Mouse (Mus musculus): ENCODE measurements around the gene Uhrf1bp1. TPM values are rescaled to one million over a fixed set of nuclear protein-coding genes. Genes with fewer than 3 reads are reported as not detected.
A peak's percentile ranks its signal among the peaks of the same experiment; 100 is the strongest.

The Uhrf1bp1 gene
- polyA plus RNA-seq, 1 experiment from 2014 or later = 1.5 TPM

GRCm38 (mm10) chr17:27935091-27935490 is 78.8 kb downstream of the Uhrf1bp1 start:
- Histone ChIP-seq H3K36me3 (ENCODE audit: insufficient read depth, low read length) (no peaks in the 10 kb centered on the region), H3K27me3 (replicated peaks; ENCODE audit: insufficient read depth, low read length) (no peaks in the 10 kb centered on the region), H3K27ac (ENCODE audit: low read length) (no peak overlapping the region; the same call in 1 of the 2 replicates), H3K4me2 (replicated peaks; ENCODE audit: low read depth, low read length) (no peak overlapping the region), H3K4me1 (ENCODE audit: insufficient read depth, low read depth, low read length) (peaks cover 36% of the 10 kb centered on the region; the same call in 1 of the 2 replicates), H3K9ac (replicated peaks; ENCODE audit: low read depth) (no peak overlapping the region), H3K9me3 (ENCODE audit: low read length) (no peaks in the 10 kb centered on the region), H3K4me3 (ENCODE audit: low read depth, low read length) (no peak overlapping the region)
- TF ChIP-seq EP300 (IDR thresholded peaks at IDR 0.05) (peak; percentile 92), CTCF (IDR thresholded peaks at IDR 0.05) (no peak)
- 54% methylated on average over 3 of the region's 3 CpGs for WGBS
- peak; percentile 71 for DNase-seq (ENCODE audit: low spot score)
- peak; percentile 63 for ATAC-seq

GRCm38 (mm10) chr17:27937054-27937615 is 80.9 kb downstream of the Uhrf1bp1 start:
- Histone ChIP-seq H3K4me2 (replicated peaks; ENCODE audit: low read depth, low read length) (no peak overlapping the region), H3K27me3 (replicated peaks; ENCODE audit: insufficient read depth, low read length) (no peaks in the 10 kb centered on the region), H3K36me3 (ENCODE audit: insufficient read depth, low read length) (no peaks in the 10 kb centered on the region), H3K9me3 (ENCODE audit: low read length) (no peaks in the 10 kb centered on the region), H3K27ac (ENCODE audit: low read length) (peak overlapping the region; percentile 79), H3K4me3 (ENCODE audit: low read depth, low read length) (no peak overlapping the region), H3K4me1 (ENCODE audit: insufficient read depth, low read depth, low read length) (peaks cover 46% of the 10 kb centered on the region; the same call in 1 of the 2 replicates), H3K9ac (replicated peaks; ENCODE audit: low read depth) (no peak overlapping the region)
- WGBS = 74% methylated on average over 4 of the region's 4 CpGs
- no peak for TF ChIP-seq CTCF (IDR thresholded peaks at IDR 0.05)
- DNase-seq (ENCODE audit: low spot score) (peak; percentile 33), ATAC-seq (no peak)

GRCm38 (mm10) chr17:27938121-27938754 is 82.0 kb downstream of the Uhrf1bp1 start:
- peak; percentile 57 for ATAC-seq
- no peak overlapping the region for H3K4me3 ChIP-seq (ENCODE audit: low read depth, low read length)
- no peaks in the 10 kb centered on the region for H3K27me3 ChIP-seq (replicated peaks; ENCODE audit: insufficient read depth, low read length)
- no peak for TF ChIP-seq CTCF (IDR thresholded peaks at IDR 0.05)
- 0 out of 2 replicates have a peak, but pooled peaks have one; percentile 16 for TF ChIP-seq EP300 (IDR thresholded peaks at IDR 0.05)
- no peak overlapping the region for H3K9ac ChIP-seq (replicated peaks; ENCODE audit: low read depth)
- no peak overlapping the region for H3K4me2 ChIP-seq (replicated peaks; ENCODE audit: low read depth, low read length)
- peak; percentile 86 for DNase-seq (ENCODE audit: low spot score)
- H3K4me1 ChIP-seq (ENCODE audit: insufficient read depth, low read depth, low read length) = peaks cover 46% of the 10 kb centered on the region; the same call in 1 of the 2 replicates
- no peaks in the 10 kb centered on the region for H3K9me3 ChIP-seq (ENCODE audit: low read length)
- WGBS = 46% methylated on average over 12 of the region's 12 CpGs
- H3K27ac ChIP-seq (ENCODE audit: low read length) = peak overlapping the region; percentile 79
- no peaks in the 10 kb centered on the region for H3K36me3 ChIP-seq (ENCODE audit: insufficient read depth, low read length)

GRCm38 (mm10) chr17:27939028-27939427 is 82.8 kb downstream of the Uhrf1bp1 start:
- Histone ChIP-seq H3K27me3 (replicated peaks; ENCODE audit: insufficient read depth, low read length) (no peaks in the 10 kb centered on the region), H3K4me2 (replicated peaks; ENCODE audit: low read depth, low read length) (no peak overlapping the region), H3K9me3 (ENCODE audit: low read length) (no peaks in the 10 kb centered on the region), H3K4me3 (ENCODE audit: low read depth, low read length) (no peak overlapping the region), H3K36me3 (ENCODE audit: insufficient read depth, low read length) (no peaks in the 10 kb centered on the region), H3K9ac (replicated peaks; ENCODE audit: low read depth) (no peak overlapping the region), H3K4me1 (ENCODE audit: insufficient read depth, low read depth, low read length) (peaks cover 46% of the 10 kb centered on the region; the same call in 1 of the 2 replicates), H3K27ac (ENCODE audit: low read length) (peak overlapping the region; percentile 79)
- ATAC-seq = no peak; the same call in 1 of the 2 replicates
- TF ChIP-seq CTCF (IDR thresholded peaks at IDR 0.05) = no peak
- TF ChIP-seq EP300 (IDR thresholded peaks at IDR 0.05) = no peak
- DNase-seq (ENCODE audit: low spot score) = peak; percentile 34
- 66% methylated on average over 5 of the region's 5 CpGs for WGBS

- Histone ChIP-seq H3K4me2 (replicated peaks; ENCODE audit: low read depth, low read length) (no peak overlapping the region), H3K4me1 (ENCODE audit: insufficient read depth, low read depth, low read length) (peaks cover 45% of the 10 kb centered on the region; the same call in 1 of the 2 replicates), H3K27ac (ENCODE audit: low read length) (peak overlapping the region; percentile 54; the same call in 1 of the 2 replicates), H3K9ac (replicated peaks; ENCODE audit: low read depth) (no peak overlapping the region), H3K4me3 (ENCODE audit: low read depth, low read length) (no peak overlapping the region), H3K9me3 (ENCODE audit: low read length) (no peaks in the 10 kb centered on the region), H3K27me3 (replicated peaks; ENCODE audit: insufficient read depth, low read length) (no peaks in the 10 kb centered on the region), H3K36me3 (ENCODE audit: insufficient read depth, low read length) (no peaks in the 10 kb centered on the region)
- ATAC-seq (peak; percentile 16; the same call in 1 of the 2 replicates), DNase-seq (ENCODE audit: low spot score) (peak; percentile 63)
- 49% methylated on average over 4 of the region's 4 CpGs for WGBS
- TF ChIP-seq EP300 (IDR thresholded peaks at IDR 0.05) (no peak), CTCF (IDR thresholded peaks at IDR 0.05) (no peak)
These were observed 84.1 kb downstream of the Uhrf1bp1 start for GRCm38 (mm10) chr17:27940352-27940751.

- Histone ChIP-seq H3K9me3 (ENCODE audit: low read length) (no peaks in the 10 kb centered on the region), H3K27ac (ENCODE audit: low read length) (0 out of 2 replicates have a peak overlapping the region, but pooled peaks have one; percentile 6), H3K36me3 (ENCODE audit: insufficient read depth, low read length) (no peaks in the 10 kb centered on the region), H3K4me3 (ENCODE audit: low read depth, low read length) (no peak overlapping the region), H3K9ac (replicated peaks; ENCODE audit: low read depth) (no peak overlapping the region), H3K4me1 (ENCODE audit: insufficient read depth, low read depth, low read length) (peaks cover 41% of the 10 kb centered on the region; the same call in 1 of the 2 replicates), H3K4me2 (replicated peaks; ENCODE audit: low read depth, low read length) (no peak overlapping the region), H3K27me3 (replicated peaks; ENCODE audit: insufficient read depth, low read length) (no peaks in the 10 kb centered on the region)
- TF ChIP-seq CTCF (IDR thresholded peaks at IDR 0.05) (no peak), EP300 (IDR thresholded peaks at IDR 0.05) (no peak)
- 73% methylated on average over 5 of the region's 5 CpGs for WGBS
- ATAC-seq = no peak
- DNase-seq (ENCODE audit: low spot score) = no peak
These were observed 84.9 kb downstream of the Uhrf1bp1 start for GRCm38 (mm10) chr17:27941178-27941577.

Data from lung, postnatal 0 days (tissue).